Mouse (Mus musculus): ENCODE data around the gene 4921509C19Rik. TPM values are rescaled to one million over a fixed set of nuclear protein-coding genes. Genes with fewer than 3 reads are reported as not detected.
"Not testable (repeated sequence)": the region's sequence is repeated elsewhere in the genome, so short reads cannot be mapped to it uniquely, and the experiment has no call there.

The 4921509C19Rik gene
- polyA plus RNA-seq, 1 experiment from 2014 or later: not detected

- H3K9me3 ChIP-seq; H3K4me2 ChIP-seq; H3K27me3 ChIP-seq (replicated peaks); H3K4me3 ChIP-seq; ATAC-seq (ENCODE audit: extremely low read depth, insufficient number of reproducible peaks, low FRiP score, low TSS enrichment); H3K36me3 ChIP-seq; H3K9ac ChIP-seq; H3K27ac ChIP-seq (replicated peaks); H3K4me1 ChIP-seq: not testable (repeated sequence)
- WGBS: 62% methylated on average over 4 of the region's 4 CpGs
These were observed 41.0 kb downstream of the 4921509C19Rik start for GRCm38 (mm10) chr2:151434971-151435370.

- not testable (repeated sequence) for H3K4me3 ChIP-seq; H3K4me2 ChIP-seq; H3K27ac ChIP-seq (replicated peaks); H3K9ac ChIP-seq; H3K4me1 ChIP-seq; H3K36me3 ChIP-seq; H3K27me3 ChIP-seq (replicated peaks); H3K9me3 ChIP-seq; ATAC-seq (ENCODE audit: extremely low read depth, insufficient number of reproducible peaks, low FRiP score, low TSS enrichment)
- WGBS: 42% methylated on average over 4 of the region's 4 CpGs
These were observed 41.8 kb downstream of the 4921509C19Rik start for GRCm38 (mm10) chr2:151434203-151434602.

Other genes with a start within 250 kb of the 4921509C19Rik start
- gene Nsfl1c, start 18.0 kb upstream of the 4921509C19Rik start, polyA plus RNA-seq (2015; fragmentation: Nextera tagmentation; extraction: Ambion mirVana): 149 and 171 TPM in 2 replicates
- gene Fkbp1a, start 66.3 kb upstream of the 4921509C19Rik start, polyA plus RNA-seq (2015; fragmentation: Nextera tagmentation; extraction: Ambion mirVana): 657 and 732 TPM in 2 replicates
- gene Sdcbp2, start 96.5 kb upstream of the 4921509C19Rik start, polyA plus RNA-seq (2015; fragmentation: Nextera tagmentation; extraction: Ambion mirVana): 1.6 and 2.0 TPM in 2 replicates
- 0.31 and 0.37 TPM in 2 replicates for gene Snph, start 156.4 kb upstream of the 4921509C19Rik start, polyA plus RNA-seq (2015; fragmentation: Nextera tagmentation; extraction: Ambion mirVana)
- gene Rad21l, start 192.4 kb upstream of the 4921509C19Rik start, polyA plus RNA-seq (2015; fragmentation: Nextera tagmentation; extraction: Ambion mirVana): not detected in 2 replicates
- 1.8 and 3.1 TPM in 2 replicates for gene Tmem74b, start 225.9 kb upstream of the 4921509C19Rik start, polyA plus RNA-seq (2015; fragmentation: Nextera tagmentation; extraction: Ambion mirVana)